Mouse (Mus musculus) left cerebral cortex, adult 2 months (tissue): ENCODE measurements at regions not wholly inside any gene's neighbourhood (a gene's known extent, or its start where the extent isn't known, plus 50 kb on each side); places are given as distances from the start of the nearest gene placed in this dataset.

Experiments
- DNase-seq, 2 experiments: peaks; one replicate each; pipeline ENCODE4 v3.0.0; 2021 to 2022; ENCODE audit warnings: low spot score in 2 of 2, mixed read lengths in 1 of 2; ENCODE audit errors: extremely low spot score in 1 of 2
- H3K27ac ChIP-seq: fragments of 200-600 bp; 2 replicates; pipeline ENCODE4 v1.8.1; 2022
- H3K4me3 ChIP-seq: fragments of 200-600 bp; 2 replicates; pipeline ENCODE4 v1.8.1; 2022
- CTCF ChIP-seq: fragments of 200-600 bp; IDR thresholded peaks from 2 replicates; pipeline ENCODE4 v1.8.1; 2022; ENCODE audit warnings: antibody characterized with exemption, mild to moderate bottlenecking, moderate library complexity
- intact Hi-C: fragments of 180-260 bp; cut with DNase I; formaldehyde crosslinking; loops from one replicate; pipeline ENCODE4 v1.15.1; 2025

- no peak overlapping the region for H3K4me3 ChIP-seq
- H3K27ac ChIP-seq: no peak overlapping the region
- no peak for TF ChIP-seq CTCF
- intact Hi-C loops: no loop called here
- DNase-seq: no peak
Observed at GRCm38 (mm10) chr13:6280073-6280472, 267.9 kb upstream of the Pitrm1 start.

- Histone ChIP-seq H3K27ac (no peak overlapping the region), H3K4me3 (no peak overlapping the region)
- TF ChIP-seq CTCF: no peak
- no peak for DNase-seq
- intact Hi-C loops: no loop called here
Observed at GRCm38 (mm10) chr13:6288109-6288508, 259.8 kb upstream of the Pitrm1 start.

GRCm38 (mm10) chr13:6292098-6292497 lies 255.9 kb upstream of the Pitrm1 start:
- DNase-seq: no peak
- intact Hi-C loops: no loop called here
- Histone ChIP-seq H3K27ac (no peak overlapping the region), H3K4me3 (no peak overlapping the region)
- peak; percentile 34 for TF ChIP-seq CTCF

GRCm38 (mm10) chr13:6305718-6306117 lies 242.2 kb upstream of the Pitrm1 start:
- no peak overlapping the region for H3K27ac ChIP-seq
- intact Hi-C loops: no loop called here
- TF ChIP-seq CTCF: no peak
- DNase-seq: no peak
- no peak overlapping the region for H3K4me3 ChIP-seq

GRCm38 (mm10) chr13:6306616-6306988 lies 241.3 kb upstream of the Pitrm1 start:
- DNase-seq: no peak
- Histone ChIP-seq H3K27ac (no peak overlapping the region; the same call in 1 of the 2 replicates), H3K4me3 (no peak overlapping the region)
- intact Hi-C loops: no loop called here
- no peak for TF ChIP-seq CTCF

- no peak for TF ChIP-seq CTCF
- H3K4me3 ChIP-seq: no peak overlapping the region
- intact Hi-C loops: no loop called here
- no peak for DNase-seq
- H3K27ac ChIP-seq: peak overlapping the region; percentile 30
Observed at GRCm38 (mm10) chr13:6306989-6307917, 240.7 kb upstream of the Pitrm1 start.

GRCm38 (mm10) chr13:6316201-6316600 lies 231.7 kb upstream of the Pitrm1 start:
- Histone ChIP-seq H3K27ac (no peak overlapping the region), H3K4me3 (no peak overlapping the region)
- intact Hi-C loops: no loop called here
- peak; percentile 22 for TF ChIP-seq CTCF
- DNase-seq: no peak

- DNase-seq: no peak
- H3K27ac ChIP-seq: no peak overlapping the region
- intact Hi-C loops: no loop called here
- H3K4me3 ChIP-seq: no peak overlapping the region
- TF ChIP-seq CTCF: no peak
Observed at GRCm38 (mm10) chr13:6323948-6324347, 224.0 kb upstream of the Pitrm1 start.

GRCm38 (mm10) chr13:6330320-6330950 lies 217.5 kb upstream of the Pitrm1 start:
- Histone ChIP-seq H3K27ac (no peak overlapping the region), H3K4me3 (no peak overlapping the region)
- no peak for DNase-seq
- intact Hi-C loops: no loop called here
- no peak for TF ChIP-seq CTCF

GRCm38 (mm10) chr13:6340157-6340556 lies 207.8 kb upstream of the Pitrm1 start:
- no peak for DNase-seq
- no peak overlapping the region for H3K4me3 ChIP-seq
- intact Hi-C loops: loop anchor here (5.0 to 10.0 kb wide), 5 partner anchors 78 to 845 kb away; partner anchors contain the start of gene Klf6
- TF ChIP-seq CTCF: no peak
- H3K27ac ChIP-seq: peak overlapping the region; percentile 76

- no peak for TF ChIP-seq CTCF
- DNase-seq: peak; percentile 32 to 48
- peak overlapping the region; percentile 76 for H3K27ac ChIP-seq
- no peak overlapping the region for H3K4me3 ChIP-seq
- intact Hi-C loops: loop anchor here (1.0 to 10.0 kb wide), 6 partner anchors 79 to 846 kb away; partner anchors contain the start of gene Klf6
Observed at GRCm38 (mm10) chr13:6341102-6341737, 206.7 kb upstream of the Pitrm1 start.

- peak in 1 of 2 experiments; percentile 12 for DNase-seq
- intact Hi-C loops: loop anchor here (5.0 kb wide), 1 partner anchor 97 kb away; no protein-coding TSS in a partner anchor
- Histone ChIP-seq H3K27ac (peak overlapping the region; percentile 77), H3K4me3 (no peak overlapping the region)
- no peak for TF ChIP-seq CTCF
Observed at GRCm38 (mm10) chr13:6365169-6365568, 182.8 kb upstream of the Pitrm1 start.
